Mouse (Mus musculus) spleen, postnatal 14 days (tissue): ENCODE results near the gene Sctr.

Experiments
- DNase-seq, 2 experiments: peaks; one replicate each; pipeline ENCODE4 v3.0.0; 2021 to 2022; ENCODE audit warnings: low spot score in 2 of 2

Gene Sctr

GRCm38 (mm10) chr1:120101227-120101609, 94.5 kb downstream of the Sctr start:
- DNase-seq: no peak

GRCm38 (mm10) chr1:120105556-120105959, 98.9 kb downstream of the Sctr start:
- no peak for DNase-seq

DNA sequence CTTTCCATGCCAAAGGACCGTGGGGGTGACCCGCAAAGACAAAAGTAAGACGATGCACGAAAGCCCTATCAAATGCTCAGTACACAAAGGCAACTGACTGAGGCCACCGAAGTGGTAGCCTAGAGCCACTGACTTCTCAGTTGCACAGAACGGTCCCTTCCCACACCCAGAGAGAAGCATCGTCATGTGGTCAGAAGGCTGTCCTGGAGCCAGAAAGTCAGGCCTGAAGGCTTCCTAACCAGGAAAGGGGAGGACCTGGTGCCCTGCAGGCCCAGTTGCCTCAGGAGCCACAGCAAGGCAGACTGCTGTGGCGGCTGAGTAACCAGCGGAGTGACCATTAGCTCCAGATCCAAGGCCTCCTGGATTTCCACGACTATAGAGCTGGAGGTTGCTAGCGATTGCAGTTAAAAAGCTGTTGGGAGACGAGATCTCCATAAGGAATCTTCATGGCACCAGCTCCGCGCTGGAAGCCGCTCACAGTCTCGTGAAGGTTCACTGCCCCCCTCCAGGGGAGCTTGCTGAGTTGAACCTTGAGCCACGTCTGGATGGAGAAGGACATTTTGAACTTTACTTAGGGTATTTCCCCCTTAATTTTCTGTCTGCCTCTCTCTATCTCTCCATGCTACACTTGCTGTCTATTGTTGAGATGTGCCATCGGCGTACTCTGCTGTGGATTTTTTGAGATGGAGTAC, 103.2 kb downstream of the Sctr start:
- DNase-seq: no peak

- DNase-seq: no peak
These were observed 105.1 kb downstream of the Sctr start for GRCm38 (mm10) chr1:120111766-120112165.

DNA sequence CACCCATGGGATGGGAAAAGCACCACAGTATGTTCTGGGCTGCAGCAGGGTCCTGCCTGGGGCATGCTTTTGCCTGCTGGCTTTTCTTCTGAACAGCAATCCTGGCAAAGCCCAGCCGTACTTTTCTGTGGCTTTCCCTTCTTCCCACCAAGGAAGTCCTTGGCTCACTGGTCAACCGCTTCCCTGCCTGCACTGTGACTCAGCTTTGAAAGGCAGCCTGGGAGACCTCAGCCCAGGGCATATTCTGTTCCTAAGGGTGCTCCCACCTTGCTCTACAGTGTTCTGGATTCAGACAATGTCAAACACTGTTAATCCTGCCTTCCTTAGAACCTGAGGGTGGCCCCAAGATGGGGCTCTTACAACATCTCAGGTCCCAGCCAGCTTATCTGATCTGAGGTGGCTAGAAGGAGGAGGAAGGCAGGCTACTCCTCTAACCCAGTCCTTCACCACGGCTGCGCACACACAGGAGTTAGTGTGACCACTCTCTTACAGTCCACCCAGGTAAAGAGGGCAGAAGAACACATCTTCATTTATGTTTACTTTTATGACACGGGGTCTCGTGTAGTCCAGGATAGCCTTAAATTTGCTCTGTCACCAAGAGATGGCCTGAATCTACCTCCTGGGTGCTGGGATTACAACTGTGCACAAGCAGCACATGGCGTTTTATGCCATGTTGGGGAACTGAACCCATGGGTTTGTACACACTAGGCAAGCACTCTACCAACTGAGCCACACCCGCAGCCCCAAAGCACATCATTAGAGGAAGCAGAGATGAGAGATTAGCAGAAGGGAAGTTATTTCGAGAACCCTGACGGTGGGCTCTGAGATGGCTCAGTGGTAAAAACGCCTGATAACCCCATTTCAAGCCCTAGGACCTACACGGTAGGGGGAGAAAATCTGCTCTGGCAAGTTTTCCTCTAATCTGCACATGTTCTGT, 105.8 kb downstream of the Sctr start:
- DNase-seq: no peak
